Mouse (Mus musculus): Measurements from ENCODE around the gene Sept6. TPM values are rescaled to one million over a fixed set of nuclear protein-coding genes. Genes with fewer than 3 reads are reported as not detected.

The Sept6 gene
- polyA plus RNA-seq (2012; rRNA removed; ENCODE audit: low replicate concordance): 13.2 and 29.8 TPM in 2 replicates

GRCm38 (mm10) chrX:36991694-36992093, at the start of gene Sept6:
TSS of gene Sept6 (minus strand) at chrX:36991794.

GRCm38 (mm10) chrX:36902321-36903114, 89.1 kb downstream of the Sept6 start, which contains the start of gene Nkrf:
TSS of gene Nkrf (minus strand) at chrX:36902899.

GRCm38 (mm10) chrX:36873765-36874164, 117.8 kb downstream of the Sept6 start, which contains the start of the genes Ube2a and C330007P06Rik:
TSS of gene Ube2a (plus strand) at chrX:36873900.
TSS of gene C330007P06Rik (minus strand) at chrX:36874111.

Other genes with a start within 250 kb of the Sept6 start
- gene Slc25a43, start 248.1 kb downstream of the Sept6 start, polyA plus RNA-seq (2012; rRNA removed; ENCODE audit: low replicate concordance): 1.7 and 2.3 TPM in 2 replicates
- gene Slc25a5, start 196.1 kb downstream of the Sept6 start, polyA plus RNA-seq (2012; rRNA removed; ENCODE audit: low replicate concordance): 466 and 632 TPM in 2 replicates
- 35.8 and 39.2 TPM in 2 replicates for gene Ube2a, start 117.9 kb downstream of the Sept6 start, polyA plus RNA-seq (2012; rRNA removed; ENCODE audit: low replicate concordance)
- 10.1 and 16.4 TPM in 2 replicates for gene C330007P06Rik, start 117.7 kb downstream of the Sept6 start, polyA plus RNA-seq (2012; rRNA removed; ENCODE audit: low replicate concordance)
- 0.31 and 1.1 TPM in 2 replicates for gene Nkrf, start 88.9 kb downstream of the Sept6 start, polyA plus RNA-seq (2012; rRNA removed; ENCODE audit: low replicate concordance)
- gene Sowahd, start 57.1 kb upstream of the Sept6 start, polyA plus RNA-seq (2012; rRNA removed; ENCODE audit: low replicate concordance): not detected in 2 replicates
- 42.2 and 119 TPM in 2 replicates for gene Rpl39, start 93.6 kb upstream of the Sept6 start, polyA plus RNA-seq (2012; rRNA removed; ENCODE audit: low replicate concordance)
- 1.7 and 2.8 TPM in 2 replicates for gene Upf3b, start 118.5 kb upstream of the Sept6 start, polyA plus RNA-seq (2012; rRNA removed; ENCODE audit: low replicate concordance)
- 2.6 and 3.3 TPM in 2 replicates for gene Nkap, start 135.0 kb upstream of the Sept6 start, polyA plus RNA-seq (2012; rRNA removed; ENCODE audit: low replicate concordance)
- not detected in 2 replicates for gene Akap14, start 177.0 kb upstream of the Sept6 start, polyA plus RNA-seq (2012; rRNA removed; ENCODE audit: low replicate concordance)
- 177 and 403 TPM in 2 replicates for gene Ndufa1, start 199.4 kb upstream of the Sept6 start, polyA plus RNA-seq (2012; rRNA removed; ENCODE audit: low replicate concordance)
- 1.2 and 2.6 TPM in 2 replicates for gene Rnf113a1, start 199.5 kb upstream of the Sept6 start, polyA plus RNA-seq (2012; rRNA removed; ENCODE audit: low replicate concordance)
- not detected in 2 replicates for gene Gm9, start 219.2 kb upstream of the Sept6 start, polyA plus RNA-seq (2012; rRNA removed; ENCODE audit: low replicate concordance)
- gene Rhox1, start 230.5 kb upstream of the Sept6 start, polyA plus RNA-seq (2012; rRNA removed; ENCODE audit: low replicate concordance): not detected in 2 replicates